Mouse (Mus musculus) testis, adult 2 months (tissue): ENCODE data around the gene Prss56. TPM values are rescaled to one million over a fixed set of nuclear protein-coding genes. Genes with fewer than 3 reads are reported as not detected.

Experiments used
- H3K27ac ChIP-seq: fragments of 200-500 bp; 2 replicates; pipeline ENCODE4 v1.5.1; 2012; ENCODE audit warnings: low read depth, low read length; ENCODE audit not compliant: control insufficient read depth, insufficient read depth
- H3K27me3 ChIP-seq: fragments of 200-500 bp; 2 replicates; pipeline ENCODE4 v1.6.1; 2012; ENCODE audit warnings: mild to moderate bottlenecking, low read length, moderate library complexity; ENCODE audit not compliant: control insufficient read depth, insufficient read depth
- H3K36me3 ChIP-seq: fragments of 200-500 bp; 2 replicates; pipeline ENCODE4 v1.6.1; 2012; ENCODE audit warnings: mild to moderate bottlenecking, low read length; ENCODE audit not compliant: control insufficient read depth, insufficient read depth
- H3K4me1 ChIP-seq: fragments of 200-500 bp; 2 replicates; pipeline ENCODE4 v1.6.1; 2012; ENCODE audit warnings: low read length; ENCODE audit not compliant: control insufficient read depth, insufficient read depth
- H3K4me3 ChIP-seq: fragments of 200-500 bp; 2 replicates; pipeline ENCODE4 v1.5.1; 2012; ENCODE audit warnings: low read depth, mild to moderate bottlenecking, low read length, moderate library complexity, mixed read lengths; ENCODE audit not compliant: control insufficient read depth
- CTCF ChIP-seq: fragments of 200-500 bp; IDR thresholded peaks from 2 replicates; pipeline ENCODE4 v1.5.1; 2012; ENCODE audit warnings: low read depth, mild to moderate bottlenecking, inconsistent platforms, low read length, moderate library complexity; ENCODE audit not compliant: control insufficient read depth, insufficient read depth, insufficient replicate concordance
- POLR2A ChIP-seq: fragments of 200-500 bp; IDR thresholded peaks from 2 replicates; pipeline ENCODE4 v1.6.1; 2012; ENCODE audit warnings: low read depth, mild to moderate bottlenecking, inconsistent platforms, low read length, moderate library complexity; ENCODE audit not compliant: control insufficient read depth
- polyA plus RNA-seq: library from polyadenylated mRNA; depleted of rRNA; stranded (reverse); fragments of >200 nt; gene quantifications from 2 replicates; pipeline ENCODE4 v1.2.3, GENCODE M21; 2012

Prss56 gene
- polyA plus RNA-seq, 1 experiment: 19.1 TPM

DNA sequence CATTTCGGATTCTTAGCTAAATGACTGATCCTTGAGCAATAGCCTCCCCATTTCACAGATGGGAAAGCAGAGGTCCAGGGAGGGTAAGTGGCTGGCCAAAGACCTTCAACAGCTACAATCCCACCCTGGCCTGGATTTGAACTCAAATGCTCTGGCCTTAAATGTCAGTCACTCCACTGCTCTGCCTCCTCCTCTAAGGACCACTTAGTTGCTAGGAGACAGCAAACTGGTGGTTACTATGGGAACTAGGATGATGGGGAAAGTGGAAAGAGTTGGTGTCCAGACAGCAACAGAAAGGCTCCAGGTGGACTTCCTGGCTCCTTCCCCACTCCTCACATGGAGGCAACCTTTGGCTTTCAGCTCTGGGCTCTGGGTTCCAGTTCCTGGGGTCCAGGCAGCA, 11.8 kb upstream of the Prss56 start:
- TF ChIP-seq POLR2A (no peak), CTCF (no peak)
- no peak overlapping the region for H3K4me3 ChIP-seq
- H3K36me3 ChIP-seq: no peaks in the 10 kb centered on the region
- no peaks in the 10 kb centered on the region for H3K27me3 ChIP-seq
- H3K4me1 ChIP-seq: peaks cover 8% of the 10 kb centered on the region; the same call in 1 of the 2 replicates
- H3K27ac ChIP-seq: no peak overlapping the region

DNA sequence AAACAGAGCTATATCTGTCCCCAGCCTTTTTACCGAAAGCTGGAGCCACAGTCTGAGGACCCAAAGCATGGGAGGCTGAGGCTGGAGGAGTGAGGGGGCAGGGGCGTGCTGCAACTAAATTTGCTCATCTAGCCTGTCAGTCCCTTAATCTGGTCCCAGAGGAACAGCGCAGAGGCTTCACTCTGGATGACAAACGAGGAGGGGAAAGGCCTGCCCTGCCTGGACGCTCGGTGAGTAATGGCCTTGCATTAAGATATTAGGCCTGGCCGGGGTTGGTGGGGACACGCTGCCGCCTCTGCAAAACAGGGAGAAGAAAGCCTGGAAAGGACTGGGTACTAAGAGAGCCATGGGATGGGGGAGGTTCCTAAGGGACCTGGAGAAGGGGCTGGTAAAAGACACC, 10.8 kb upstream of the Prss56 start:
- no peak overlapping the region for H3K27ac ChIP-seq
- H3K4me1 ChIP-seq: peaks cover 8% of the 10 kb centered on the region; the same call in 1 of the 2 replicates
- no peak for TF ChIP-seq POLR2A
- no peak for TF ChIP-seq CTCF
- H3K36me3 ChIP-seq: no peaks in the 10 kb centered on the region
- no peaks in the 10 kb centered on the region for H3K27me3 ChIP-seq
- no peak overlapping the region for H3K4me3 ChIP-seq

- Histone ChIP-seq H3K4me1 (peaks cover 8% of the 10 kb centered on the region; the same call in 1 of the 2 replicates), H3K4me3 (no peak overlapping the region), H3K27me3 (no peaks in the 10 kb centered on the region), H3K27ac (no peak overlapping the region), H3K36me3 (no peaks in the 10 kb centered on the region)
- peak; percentile 60; the same call in 1 of the 2 replicates for TF ChIP-seq CTCF
- TF ChIP-seq POLR2A: no peak
Measured at GRCm38 (mm10) chr1:87174006-87174955, 8.8 kb upstream of the Prss56 start.

- Histone ChIP-seq H3K4me1 (no peaks in the 10 kb centered on the region), H3K27me3 (no peaks in the 10 kb centered on the region), H3K36me3 (no peaks in the 10 kb centered on the region), H3K27ac (no peak overlapping the region), H3K4me3 (no peak overlapping the region)
- TF ChIP-seq CTCF (no peak), POLR2A (no peak)
Measured at GRCm38 (mm10) chr1:87175852-87176292, 7.2 kb upstream of the Prss56 start.

- Histone ChIP-seq H3K27me3 (no peaks in the 10 kb centered on the region), H3K36me3 (no peaks in the 10 kb centered on the region), H3K4me1 (peaks cover 29% of the 10 kb centered on the region), H3K4me3 (no peak overlapping the region), H3K27ac (no peak overlapping the region)
- no peak for TF ChIP-seq POLR2A
- TF ChIP-seq CTCF: no peak
Measured at GRCm38 (mm10) chr1:87180896-87181295, 2.2 kb upstream of the Prss56 start.

GRCm38 (mm10) chr1:87183998-87184750, 1.1 kb downstream of the Prss56 start:
- H3K27ac ChIP-seq: no peak overlapping the region
- peaks cover 42% of the 10 kb centered on the region for H3K4me1 ChIP-seq
- no peaks in the 10 kb centered on the region for H3K27me3 ChIP-seq
- no peak for TF ChIP-seq CTCF
- TF ChIP-seq POLR2A: no peak
- no peaks in the 10 kb centered on the region for H3K36me3 ChIP-seq
- H3K4me3 ChIP-seq: peak overlapping the region; percentile 36

GRCm38 (mm10) chr1:87184751-87185139, 1.6 kb downstream of the Prss56 start:
- no peak for TF ChIP-seq POLR2A
- TF ChIP-seq CTCF: peak; percentile 79
- H3K27ac ChIP-seq: no peak overlapping the region
- no peaks in the 10 kb centered on the region for H3K27me3 ChIP-seq
- H3K4me3 ChIP-seq: peak overlapping the region; percentile 36
- H3K4me1 ChIP-seq: peaks cover 42% of the 10 kb centered on the region
- no peaks in the 10 kb centered on the region for H3K36me3 ChIP-seq
